Mouse (Mus musculus) c-Kit-positive CD71-positive TER-119-negative erythroid progenitor cells, embryonic 14.5 days (primary cell): ENCODE measurements at regions not wholly inside any gene's neighbourhood (a gene's known extent, or its start where the extent isn't known, plus 50 kb on each side); places are given as distances from the start of the nearest gene placed in this dataset.

Experiments used
- DNase-seq: peaks from one replicate; pipeline ENCODE4 v3.0.0-alpha.2; 2013; ENCODE audit warnings: low read depth

DNA sequence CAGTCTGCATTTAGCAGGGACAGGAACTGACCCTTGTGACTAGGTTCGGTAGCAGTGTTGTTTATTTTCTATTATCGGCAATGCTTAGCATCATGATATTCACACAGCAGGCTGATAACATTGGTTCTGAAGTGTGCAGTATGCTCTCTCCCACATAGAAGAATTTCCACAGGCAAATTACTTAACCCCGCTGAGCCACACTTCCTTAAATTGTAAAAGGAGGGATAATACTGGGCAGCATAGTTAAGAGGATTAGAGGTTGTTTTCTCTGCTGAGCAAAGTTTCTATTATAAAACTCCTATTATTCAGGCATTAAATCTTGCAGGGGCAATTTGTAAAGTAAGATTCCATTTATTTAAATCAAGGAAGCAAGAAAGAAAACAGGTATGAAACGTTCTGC lies 489.4 kb upstream of the Arpp21 start:
- no peak for DNase-seq

DNA sequence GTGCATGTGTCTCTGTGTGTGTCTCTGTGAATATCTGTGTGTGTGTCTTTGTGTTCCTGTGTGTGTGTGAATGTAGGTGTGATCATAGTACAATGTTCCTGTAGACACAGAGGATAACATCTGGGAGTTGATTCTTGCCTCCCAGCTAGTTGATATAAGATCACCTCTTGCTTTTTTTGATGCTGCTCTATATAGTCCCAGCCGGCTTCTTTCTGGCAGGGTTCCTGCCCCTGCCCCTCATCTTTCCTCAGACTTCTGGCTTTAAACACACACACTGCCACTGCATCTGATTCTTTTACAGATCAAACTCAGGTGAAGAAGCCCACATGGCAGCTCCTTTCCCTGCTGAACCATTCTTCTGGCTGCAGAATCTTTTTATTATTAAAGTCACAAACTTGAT lies 487.6 kb upstream of the Arpp21 start:
- DNase-seq, result no peak

DNA sequence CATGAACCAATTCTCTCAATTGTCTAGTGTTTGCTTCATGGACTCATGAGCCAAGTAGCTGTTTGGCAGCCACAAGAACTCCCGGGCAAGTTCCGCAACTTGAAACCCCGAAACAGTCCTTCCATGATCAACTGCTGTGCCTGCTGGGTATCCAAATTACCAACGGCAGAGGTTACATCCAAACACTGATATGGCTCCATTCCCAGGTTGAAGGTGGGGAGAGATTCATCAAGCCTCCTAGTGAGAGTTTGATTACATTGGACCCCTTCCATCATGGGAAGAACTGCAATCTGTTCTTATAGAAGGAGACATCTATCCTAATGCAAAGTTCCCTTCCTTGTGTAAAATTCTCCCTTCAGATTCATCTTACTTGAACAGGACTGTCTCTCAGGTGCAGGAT lies 486.8 kb upstream of the Arpp21 start:
- DNase-seq, result no peak

DNA sequence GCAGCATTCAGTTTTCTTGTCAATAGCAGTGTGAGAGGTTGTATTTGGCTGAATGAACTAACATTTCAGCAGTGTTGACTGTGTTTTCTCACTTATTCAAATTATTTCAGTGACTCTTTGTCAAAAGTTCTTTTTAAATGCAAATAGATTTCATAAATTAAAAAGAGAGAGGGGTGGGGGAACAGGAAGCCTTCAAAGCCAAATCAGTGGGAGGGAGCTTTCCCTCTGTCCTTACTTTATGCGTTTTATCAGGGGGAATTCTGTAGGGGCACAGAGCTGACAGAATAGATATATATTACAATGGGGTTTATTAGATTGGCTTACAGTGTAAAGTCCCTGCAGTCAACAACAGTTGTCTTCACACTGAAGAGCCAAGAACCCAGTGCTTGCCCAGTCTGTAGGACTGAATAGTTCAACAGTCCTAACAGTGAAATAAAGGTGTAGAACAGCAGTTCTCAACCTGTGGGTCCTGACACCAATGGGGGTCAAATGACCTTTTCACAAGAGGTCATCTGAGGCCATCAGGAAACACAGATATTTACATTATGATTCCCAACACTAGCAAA lies 479.5 kb upstream of the Arpp21 start:
- DNase-seq, result no peak

DNA sequence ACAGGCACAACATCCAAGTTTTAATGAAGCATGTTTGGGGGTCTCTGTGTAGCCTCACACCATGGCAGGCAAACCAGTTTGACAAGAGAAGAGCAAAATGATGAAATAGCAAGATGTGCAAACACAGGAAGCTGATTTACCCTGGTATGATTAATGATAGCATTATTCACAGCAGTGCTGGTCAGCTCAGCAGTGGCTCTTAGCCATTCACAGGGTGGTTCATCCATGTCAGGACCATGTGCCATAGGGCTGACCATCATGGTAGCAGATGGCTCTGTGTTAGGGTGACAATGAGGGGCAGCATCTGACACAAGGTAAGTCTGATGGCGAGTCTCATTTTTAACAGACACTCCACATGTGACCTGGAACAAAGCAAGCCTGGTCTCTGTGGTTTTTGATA lies 443.1 kb upstream of the Arpp21 start:
- DNase-seq, result no peak

DNA sequence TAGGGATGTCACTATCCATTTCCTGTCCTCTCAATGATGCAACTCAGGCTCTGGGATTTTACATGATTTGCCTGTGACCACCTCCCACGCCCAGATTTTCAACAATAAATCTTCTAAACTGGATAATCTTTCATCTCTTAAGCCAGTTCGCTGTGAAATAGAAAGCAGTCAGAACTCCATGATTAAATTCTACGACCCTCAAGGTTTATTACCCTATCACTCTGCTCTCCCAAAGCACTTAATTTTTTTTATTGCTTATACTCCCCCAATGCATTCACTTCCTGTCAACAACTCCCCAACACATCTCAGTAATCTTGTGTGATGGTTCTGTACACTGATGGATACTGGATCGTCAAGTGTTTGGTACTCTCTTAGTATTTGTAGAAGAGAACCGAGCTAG lies 439.5 kb upstream of the Arpp21 start:
- DNase-seq, result no peak
